Comparison of ENCODE assay signal across 12 mouse cellular contexts in genomic region chr5:140858335-140858734, GRCm38 (mm10). TPM values are rescaled to one million over a fixed set of nuclear protein-coding genes. Genes with fewer than 3 reads are reported as not detected.
DNase-seq lines count a peak whose midpoint lies in the region; ATAC-seq and TF ChIP-seq lines count a peak whose summit lies in the region.
"Had no signal": no experiment of that assay in that cellular context is flagged by ENCODE, and none has a peak within 500 bp of the region (broad histone marks: within the 10 kb centered on the region; RNA-seq: fewer than 3 reads in every experiment).

No protein-coding gene starts in this region.

- no peaks in the 10 kb centered on the region for H3K9me3 ChIP-seq in liver, embryonic 12.5 days (replicated peaks)
- no peaks in the 10 kb centered on the region for H3K9me3 ChIP-seq in CH12.LX (replicated peaks; ENCODE audit: low read length)
- H3K9me3 ChIP-seq: forebrain, embryonic 13.5 days; heart, embryonic 12.5 days had no signal

- H3K4me1 ChIP-seq in liver, embryonic 12.5 days: no peaks in the 10 kb centered on the region
- H3K4me1 ChIP-seq in CH12.LX (ENCODE audit: control insufficient read depth in 1 of 2, insufficient read depth in 2 of 2): peaks cover 2 to 18% of the 10 kb centered on the region in 2 experiments; a peak in 3 of 4 replicates
- peaks cover 11% of the 10 kb centered on the region for H3K4me1 ChIP-seq in thymus, adult 2 months (replicated peaks; ENCODE audit: control insufficient read depth, insufficient read depth, low read length)
- H3K4me1 ChIP-seq: heart, embryonic 12.5 days had no signal

- H3K27ac ChIP-seq in liver, embryonic 12.5 days: no peak overlapping the region
- H3K27ac ChIP-seq in CH12.LX (ENCODE audit: insufficient read depth, low read depth): no peak overlapping the region
- no peak overlapping the region for H3K27ac ChIP-seq in thymus, adult 2 months (ENCODE audit: control insufficient read depth, insufficient read depth, low read length)
- H3K27ac ChIP-seq: forebrain, embryonic 13.5 days had no signal

- peak; percentile 35; the same call in 1 of the 2 replicates for ATAC-seq in liver, embryonic 12.5 days
- ATAC-seq in erythroid progenitor cell, adult 5-6 weeks (replicated peaks; ENCODE audit: low FRiP score, poor library complexity, severe bottlenecking): 0 out of 2 replicates have a peak, but pooled peaks have one; percentile 14
- ATAC-seq: forebrain, embryonic 13.5 days; intestine, embryonic 16.5 days had no signal

- no peak overlapping the region for H3K4me3 ChIP-seq in liver, embryonic 12.5 days
- H3K4me3 ChIP-seq in CH12.LX (replicated peaks in 1 of 3; ENCODE audit: low read depth in 2 of 3, low read length in 2 of 3, poor library complexity in 1 of 3): no peak overlapping the region
- H3K4me3 ChIP-seq in thymus, adult 2 months (ENCODE audit: control insufficient read depth, insufficient read depth, low read length): no peak overlapping the region
- H3K4me3 ChIP-seq: forebrain, embryonic 13.5 days; heart, embryonic 12.5 days had no signal

- TF ChIP-seq POLR2A in CH12.LX (IDR thresholded peaks at IDR 0.05; ENCODE audit: low read depth, low read length): no peak
- no peak for TF ChIP-seq POLR2A in thymus, adult 2 months (IDR thresholded peaks at IDR 0.05; ENCODE audit: control insufficient read depth, extremely low read depth, insufficient read depth, low read length, poor library complexity)

- H3K36me3 ChIP-seq in liver, embryonic 12.5 days: no peaks in the 10 kb centered on the region
- H3K36me3 ChIP-seq in CH12.LX (replicated peaks in 1 of 2; ENCODE audit: control insufficient read depth in 1 of 2, insufficient read depth in 1 of 2, low read length in 1 of 2): no peaks in the 10 kb centered on the region
- no peaks in the 10 kb centered on the region for H3K36me3 ChIP-seq in thymus, adult 2 months (ENCODE audit: control insufficient read depth, insufficient read depth, low read length)
- H3K36me3 ChIP-seq: heart, embryonic 12.5 days had no signal

- peak; percentile 25 to 61; a peak in 2 of 4 replicates for TF ChIP-seq CTCF in CH12.LX (conservative IDR thresholded peaks at IDR 0.05 in 1 of 2, IDR thresholded peaks at IDR 0.05 in 1 of 2; ENCODE audit: low read depth in 2 of 2, low read length in 2 of 2)
- TF ChIP-seq CTCF in thymus, adult 2 months (IDR thresholded peaks at IDR 0.05; ENCODE audit: borderline replicate concordance, control insufficient read depth, extremely low read depth, insufficient read depth, low read length, poor library complexity): no peak

- no peak overlapping the region for H3K9ac ChIP-seq in liver, embryonic 12.5 days
- H3K9ac ChIP-seq in CH12.LX (ENCODE audit: insufficient read depth, low read depth): no peak overlapping the region
- H3K9ac ChIP-seq: forebrain, embryonic 13.5 days; heart, embryonic 12.5 days had no signal

- WGBS in liver, embryonic 12.5 days (ENCODE audit: insufficient replicate concordance): 41% methylated on average over 3 of the region's 3 CpGs
- WGBS in thymus, adult 2 months: 11% methylated on average over 3 of the region's 3 CpGs

- dilution Hi-C loops in CH12.LX (cut with MboI; ENCODE audit: extremely low pct_ligation_motif_present, extremely low pct_unique_long_range_greater_than_20kb, low sequenced_read_pairs): no loop called here

- peak; percentile 56 for TF ChIP-seq RAD21 in CH12.LX (IDR thresholded peaks at IDR 0.05; ENCODE audit: low read depth, low read length)

- no peak overlapping the region for H3K4me2 ChIP-seq in liver, embryonic 12.5 days
- H3K4me2 ChIP-seq in CH12.LX (ENCODE audit: insufficient read depth, low read depth, poor library complexity, severe bottlenecking): no peak overlapping the region
- H3K4me2 ChIP-seq: forebrain, embryonic 13.5 days; heart, embryonic 12.5 days had no signal

- TF ChIP-seq EP300 in CH12.LX (IDR thresholded peaks at IDR 0.05; ENCODE audit: low read length): no peak

- H3K79me2 ChIP-seq in CH12.LX (replicated peaks; ENCODE audit: control insufficient read depth, extremely low read depth, insufficient read depth, poor library complexity, severe bottlenecking): no peaks in the 10 kb centered on the region

- in situ Hi-C loops in CH12.LX (cut with MboI; ENCODE audit: low pct_ligation_motif_present, low pct_unique_long_range_greater_than_20kb, low sequenced_read_pairs): no loop called here

- 0 out of 2 replicates have a peak, but pooled peaks cover 6% of the 10 kb centered on the region for H3K27me3 ChIP-seq in liver, embryonic 12.5 days (replicated peaks)
- H3K27me3 ChIP-seq in CH12.LX (replicated peaks): no peaks in the 10 kb centered on the region
- H3K27me3 ChIP-seq in thymus, adult 2 months (ENCODE audit: control insufficient read depth, insufficient read depth, low read length): no peaks in the 10 kb centered on the region
- H3K27me3 ChIP-seq: forebrain, embryonic 13.5 days; heart, embryonic 12.5 days had no signal

- no peak for DNase-seq in liver
- peak; percentile 48 for DNase-seq in CH12.LX (ENCODE audit: extremely low read depth)
- peak; percentile 53 for DNase-seq in thymus, adult 2 months
- DNase-seq in cerebellum, adult 8-10 months: no peak
- no peak for DNase-seq in layer of hippocampus, adult 8-10 months (ENCODE audit: low spot score in 2 of 2)
- no peak for DNase-seq in layer of hippocampus, postnatal 25 days (ENCODE audit: extremely low spot score in 1 of 2, low spot score in 1 of 2)
- DNase-seq: embryo, embryonic 11 days had no signal

TF ChIP-seq in CH12.LX, 34 proteins besides CTCF, POLR2A, EP300 and RAD21:
- TF ChIP-seq E2F4 (IDR thresholded peaks at IDR 0.05; ENCODE audit: insufficient replicate concordance, low read depth, low read length) (no peak), ZKSCAN1 (IDR thresholded peaks at IDR 0.05; ENCODE audit: borderline replicate concordance, low read depth, low read length) (no peak), RCOR1 (conservative IDR thresholded peaks at IDR 0.05; ENCODE audit: low read depth, low read length) (no peak), TCF12 (IDR thresholded peaks at IDR 0.05; ENCODE audit: low read depth, low read length) (no peak), HCFC1 (IDR thresholded peaks at IDR 0.05; ENCODE audit: low read depth, low read length) (no peak), KAT2A (IDR thresholded peaks at IDR 0.05; ENCODE audit: insufficient replicate concordance, low read length) (no peak), USF2 (conservative IDR thresholded peaks at IDR 0.05; ENCODE audit: low read depth, low read length) (no peak), MAFK (IDR thresholded peaks at IDR 0.05; ENCODE audit: insufficient replicate concordance, low read length) (no peak), ELF1 (IDR thresholded peaks at IDR 0.05; ENCODE audit: low read depth, low read length) (peak; percentile 68), UBTF (IDR thresholded peaks at IDR 0.05; ENCODE audit: low read depth, low read length) (no peak), SIN3A (IDR thresholded peaks at IDR 0.05; ENCODE audit: low read length) (no peak), SMC3 (IDR thresholded peaks at IDR 0.05; ENCODE audit: low read depth, low read length) (peak; percentile 37), BHLHE40 (IDR thresholded peaks at IDR 0.05; ENCODE audit: low read depth, low read length) (no peak)

RNA-seq across cellular contexts. Expression of gene Gna12, which starts 28.1 kb away (rescaled TPM):
- polyA plus RNA-seq in liver, embryonic 12.5 days (2016; fragmentation: Nextera tagmentation; extraction: Ambion mirVana): 33.8 TPM in 2 replicates
- total RNA-seq in CH12.LX (2012; rRNA removed) (13.8 and 15.8 TPM in 2 replicates), CH12.LX (2014; rRNA removed) (9.9 and 11.5 TPM in 2 replicates)
- 12.9 and 15.4 TPM in 2 replicates for polyA plus RNA-seq in CH12.LX (2012; ENCODE audit: insufficient read length, low read depth)
- 10.9 and 19.8 TPM in 2 replicates for total RNA-seq in erythroid progenitor cell, adult 5-6 weeks (2015; ENCODE audit: low replicate concordance)
- total RNA-seq in erythroid progenitor cell, adult 5-6 weeks (2017; ENCODE audit: low replicate concordance): 11.9 and 12.6 TPM in 2 replicates
- 68.1 and 69.0 TPM in 2 replicates for polyA plus RNA-seq in thymus, adult 2 months (2012; rRNA removed)
- total RNA-seq in layer of hippocampus, adult 8-10 months (2022): 100 to 1,000 TPM in 1 of 4 experiments, 10 to 100 TPM in 3; 84.5 to 102 (median 90.0) TPM
- 100 to 1,000 TPM; 101 to 111 TPM for total RNA-seq in layer of hippocampus, postnatal 25 days (2021)

Comparison
In these comparisons a context has a peak if more than half of its experiments do, and no peak if none do; other contexts are left out.
1. DNase-seq: peak in CH12.LX (single experiment) and thymus, adult 2 months (single experiment); none in liver (single experiment), cerebellum, adult 8-10 months (single experiment), layer of hippocampus, adult 8-10 months (0 of 2) and layer of hippocampus, postnatal 25 days (0 of 2).
2. RNA of gene Gna12, which starts 28.1 kb away (total RNA-seq): 101 to 111 TPM in layer of hippocampus, postnatal 25 days and 84.5 to 102 TPM in layer of hippocampus, adult 8-10 months; 9.9 to 15.8 TPM in CH12.LX and 10.9 to 19.8 TPM in erythroid progenitor cell, adult 5-6 weeks; every median in the first group is over 4 times any median in the second.